Mouse (Mus musculus): ENCODE results near the gene Rab3il1.

DNA sequence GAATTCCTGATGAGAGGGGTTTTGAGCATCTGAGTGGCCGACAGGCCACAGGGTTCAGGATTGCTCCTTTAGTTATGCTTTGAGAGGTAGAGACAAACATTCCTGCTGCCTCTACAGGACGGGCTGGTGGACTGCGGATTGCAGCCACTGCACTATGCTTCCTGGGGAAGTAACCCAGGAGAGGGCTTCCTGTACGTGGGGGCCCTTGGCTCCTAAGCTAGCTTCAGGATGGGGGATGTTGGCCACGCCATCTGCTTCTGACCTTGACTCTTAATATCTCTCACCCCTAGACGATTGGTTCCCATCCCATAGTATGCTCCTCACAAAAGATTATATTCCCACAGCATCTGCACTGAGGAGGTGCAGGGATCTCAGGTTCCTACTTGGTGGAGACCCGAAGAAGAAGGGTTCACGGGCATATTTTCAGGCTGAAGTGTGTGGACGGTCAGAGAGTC is 21.9 kb downstream of the Rab3il1 start:
- TF ChIP-seq CTCF (IDR thresholded peaks at IDR 0.05; ENCODE audit: low read depth, low read length) (no peak), EP300 (IDR thresholded peaks at IDR 0.05; ENCODE audit: insufficient read depth, low read depth, low read length) (no peak)

Measured in ES-Bruce4 (cell line).